Mouse (Mus musculus) kidney, adult 8-10 months (tissue): ENCODE results near the gene Zfp2.

Source experiments
- DNase-seq, 2 experiments: peaks; one replicate each; pipeline ENCODE4 v3.0.0; 2022

Zfp2 gene

GRCm38 (mm10) chr11:50850989-50851601, 64.9 kb downstream of the Zfp2 start:
- DNase-seq = no peak

DNA sequence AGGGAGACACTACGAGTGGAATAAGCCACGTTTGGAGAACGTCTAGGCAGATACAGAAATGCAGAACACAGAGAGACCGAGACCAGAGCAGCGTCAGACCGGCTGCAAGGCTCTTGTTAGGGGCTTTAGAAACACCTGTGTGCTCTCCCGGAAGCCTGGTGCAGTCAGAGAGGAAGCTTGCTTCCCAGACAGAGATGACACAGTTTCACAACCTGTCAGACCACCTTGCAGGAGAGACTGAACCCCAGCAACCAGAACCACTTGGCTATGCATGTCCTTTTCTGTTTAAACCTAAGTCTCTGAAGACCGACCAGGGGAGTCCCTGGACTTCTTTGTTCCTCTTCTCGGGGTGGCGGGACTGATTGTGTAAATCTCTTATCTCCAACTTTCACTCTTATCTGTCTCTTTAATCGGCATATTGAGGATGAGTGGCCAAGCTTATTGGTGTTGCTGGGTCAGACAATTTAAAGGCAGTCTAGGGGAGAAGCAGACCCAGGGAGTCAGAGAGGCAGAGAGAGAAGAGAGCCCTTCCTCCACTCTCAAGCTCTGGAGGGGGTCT, 65.7 kb downstream of the Zfp2 start, which contains the start of gene Grm6:
TSS of gene Grm6 (plus strand) at position 509 of the 559 bp plus-strand sequence.
- DNase-seq = no peak

DNA sequence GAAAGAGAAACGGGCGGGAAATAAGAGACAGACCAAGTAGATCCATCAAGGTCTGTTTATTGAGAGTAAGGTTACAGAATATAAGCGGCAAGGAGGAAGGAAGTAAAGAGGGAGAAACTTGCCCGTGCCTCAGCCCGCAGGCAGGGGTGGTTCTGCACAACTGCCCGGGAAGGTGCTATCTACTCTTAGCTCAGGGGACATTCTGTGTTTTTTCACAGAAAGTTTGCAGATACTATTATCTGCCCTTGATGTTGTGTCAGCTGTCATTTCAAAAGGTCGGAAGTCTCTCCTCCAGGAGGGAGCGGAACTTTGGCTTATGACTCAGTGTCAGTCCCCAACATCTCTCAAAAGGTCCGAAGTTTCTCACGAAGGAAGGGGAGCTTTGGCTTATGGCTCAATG, 66.7 kb downstream of the Zfp2 start:
- DNase-seq = no peak
